ENCODE assay signal across 12 mouse cellular contexts in the genomic region with DNA sequence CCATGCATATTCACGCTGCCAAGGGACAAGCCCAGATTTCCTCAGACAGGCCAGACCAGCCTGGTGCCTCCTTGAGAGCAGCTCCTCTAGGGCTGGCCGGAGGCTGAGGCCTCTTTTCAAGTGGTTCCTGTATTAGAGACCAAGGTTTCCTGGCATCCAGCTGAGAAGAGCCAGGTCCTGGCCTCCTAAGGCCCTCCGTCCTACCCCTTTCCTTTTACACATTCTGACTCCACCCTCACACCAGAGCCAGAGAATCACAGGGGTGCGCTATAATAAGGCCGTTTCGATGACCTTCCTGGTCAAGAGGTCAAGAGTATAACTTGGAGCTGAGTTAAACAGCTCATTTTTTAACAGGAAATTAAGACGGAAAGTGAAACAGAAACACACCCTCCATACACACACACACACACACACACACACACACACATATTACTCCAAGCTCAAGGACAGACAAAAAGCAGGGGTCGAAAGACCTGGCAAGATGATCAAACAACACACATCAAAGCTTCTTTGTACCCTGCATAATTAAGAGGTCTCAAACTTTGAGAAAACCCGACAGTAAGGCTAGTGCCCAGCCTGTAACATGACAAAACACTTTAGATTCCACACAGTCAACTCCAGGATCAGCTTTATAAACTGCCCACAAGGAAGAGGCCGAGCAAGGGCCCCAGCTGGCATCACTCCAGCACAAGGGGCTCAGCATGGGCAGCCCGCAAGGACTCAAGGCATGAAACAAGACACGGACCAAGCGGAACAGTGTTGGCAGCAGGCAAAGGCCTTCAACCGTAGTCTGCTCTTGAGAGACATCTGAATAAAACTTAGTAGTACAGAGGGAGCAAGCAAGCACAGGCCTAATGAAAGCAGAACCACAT. TPM values are rescaled to one million over a fixed set of nuclear protein-coding genes. Genes with fewer than 3 reads are reported as not detected.
DNase-seq lines count a peak whose midpoint lies in the region; ATAC-seq and TF ChIP-seq lines count a peak whose summit lies in the region.
"Not testable (repeated sequence)": the region's sequence is repeated elsewhere in the genome, so short reads cannot be mapped to it uniquely, and the experiment has no call there.
"Had no signal": no experiment of that assay in that cellular context is flagged by ENCODE, and none has a peak within 500 bp of the region (broad histone marks: within the 10 kb centered on the region; RNA-seq: fewer than 3 reads in every experiment).

No protein-coding gene starts in this region.

- H3K27ac ChIP-seq in heart, embryonic 16.5 days (ENCODE audit: low read length) = peak overlapping the region; percentile 74
- peak overlapping the region; percentile 66 for H3K27ac ChIP-seq in kidney, adult 2 months (ENCODE audit: insufficient read depth, low read depth, low read length)
- H3K27ac ChIP-seq in limb, embryonic 10.5 days = not testable (repeated sequence)

- not testable (repeated sequence) for H3K27me3 ChIP-seq in heart, embryonic 16.5 days (ENCODE audit: control insufficient read depth, insufficient read depth, low read length); kidney, adult 2 months (replicated peaks; ENCODE audit: control insufficient read depth, insufficient read depth, low read length); limb, embryonic 10.5 days (ENCODE audit: low read depth, poor library complexity, severe bottlenecking)

- H3K9me3 ChIP-seq in heart, embryonic 16.5 days (replicated peaks; ENCODE audit: control insufficient read depth, low read length); limb, embryonic 10.5 days (replicated peaks): not testable (repeated sequence)

- not testable (repeated sequence) for H3K36me3 ChIP-seq in heart, embryonic 16.5 days (ENCODE audit: control insufficient read depth, insufficient read depth); kidney, adult 2 months (ENCODE audit: control insufficient read depth, insufficient read depth, low read length); limb, embryonic 10.5 days

- TF ChIP-seq CTCF in kidney, adult 2 months (conservative IDR thresholded peaks at IDR 0.05; ENCODE audit: insufficient read depth, insufficient read length, low read depth, low read length) = not testable (repeated sequence)

- H3K4me1 ChIP-seq in heart, embryonic 16.5 days (ENCODE audit: control insufficient read depth, insufficient read depth, low read length); kidney, adult 2 months (ENCODE audit: control insufficient read depth, insufficient read depth, low read length); limb, embryonic 10.5 days: not testable (repeated sequence)

- H3K9ac ChIP-seq in heart, embryonic 16.5 days (ENCODE audit: low read length) = not testable (repeated sequence)

- DNase-seq in 416B (ENCODE audit: low read depth) = peak; percentile 52
- DNase-seq in adrenal gland, postnatal 10 days = peak; percentile 34
- DNase-seq in gastrocnemius, adult 18-20 months (ENCODE audit: low spot score) = peak; percentile 19
- DNase-seq in kidney, adult 2 months = peak; percentile 89
- peak; percentile 22 for DNase-seq in limb, embryonic 10.5 days (ENCODE audit: low spot score)
- DNase-seq in lung, postnatal 25 days (ENCODE audit: low spot score) = peak; percentile 67
- DNase-seq in right cerebral cortex, postnatal 10 days (ENCODE audit: low spot score in 2 of 2) = peak; percentile 35 to 40

- not testable (repeated sequence) for H3K4me3 ChIP-seq in heart, embryonic 16.5 days (ENCODE audit: low read length); kidney, adult 2 months (ENCODE audit: insufficient read depth, low read depth, low read length); limb, embryonic 10.5 days

- WGBS in heart, embryonic 16.5 days = 22% methylated on average over 12 of the region's 14 CpGs
- 11% methylated on average over 13 of the region's 14 CpGs for WGBS in kidney, adult 2 months
- 41% methylated on average over 12 of the region's 14 CpGs for WGBS in limb, embryonic 10.5 days

- TF ChIP-seq POLR2A in kidney, adult 2 months (IDR thresholded peaks at IDR 0.05; ENCODE audit: low read depth, low read length) = not testable (repeated sequence)

- ATAC-seq in heart, embryonic 16.5 days (replicated peaks; ENCODE audit: extremely low read depth, insufficient read depth, low FRiP score) = not testable (repeated sequence)

- peak overlapping the region; percentile 47 for H3K4me2 ChIP-seq in heart, embryonic 16.5 days (ENCODE audit: low read depth, low read length)

RNA-seq across cellular contexts. Expression of a gene that starts 3.5 kb away (rescaled TPM):
- total RNA-seq in adrenal gland, postnatal 10 days (2021) = under 1 TPM in 1 of 2 experiments, not detected in 1; 0.39 TPM
- under 1 TPM; 0.11 to 0.50 TPM for total RNA-seq in gastrocnemius, adult 18-20 months (2021)
- polyA plus RNA-seq in heart, embryonic 16.5 days (2015; fragmentation: Nextera tagmentation; extraction: Ambion mirVana) = not detected in 2 replicates
- polyA plus RNA-seq in kidney, adult 2 months (2012; rRNA removed) = 0.30 and 1.0 TPM in 2 replicates
- not detected in 2 replicates for polyA plus RNA-seq in limb, embryonic 10.5 days (2016; fragmentation: Nextera tagmentation; extraction: Ambion mirVana)
- total RNA-seq: heart, postnatal 36 days had no signal
- polyA plus RNA-seq: forebrain, embryonic 11.5 days; liver, embryonic 13.5 days; midbrain, embryonic 12.5 days had no signal

RNA-seq across cellular contexts. Expression of a gene that starts 3.9 kb away (rescaled TPM):
- 10 to 100 TPM; 41.7 to 42.4 TPM for total RNA-seq in adrenal gland, postnatal 10 days (2021)
- 10 to 100 TPM; 13.7 to 20.3 TPM for total RNA-seq in gastrocnemius, adult 18-20 months (2021)
- polyA plus RNA-seq in heart, embryonic 16.5 days (2015; fragmentation: Nextera tagmentation; extraction: Ambion mirVana) = 31.0 and 33.9 TPM in 2 replicates
- 90.6 and 121 TPM in 2 replicates for polyA plus RNA-seq in kidney, adult 2 months (2012; rRNA removed)
- polyA plus RNA-seq in limb, embryonic 10.5 days (2016; fragmentation: Nextera tagmentation; extraction: Ambion mirVana) = 24.0 and 27.0 TPM in 2 replicates

RNA-seq across cellular contexts. Expression of a gene that starts 21.3 kb away (rescaled TPM):
- 10 to 100 TPM; 14.2 to 22.8 TPM for total RNA-seq in adrenal gland, postnatal 10 days (2021)
- total RNA-seq in gastrocnemius, adult 18-20 months (2021) = 10 to 100 TPM; 14.9 to 17.9 TPM
- 27.4 and 31.0 TPM in 2 replicates for polyA plus RNA-seq in heart, embryonic 16.5 days (2015; fragmentation: Nextera tagmentation; extraction: Ambion mirVana)
- polyA plus RNA-seq in kidney, adult 2 months (2012; rRNA removed) = 3.0 and 4.4 TPM in 2 replicates
- polyA plus RNA-seq in limb, embryonic 10.5 days (2016; fragmentation: Nextera tagmentation; extraction: Ambion mirVana) = 54.1 and 55.2 TPM in 2 replicates

Comparison
In these comparisons a context has a peak if more than half of its experiments do, and no peak if none do; other contexts are left out.
1. DNase-seq: peak in every context shown above with its lines; median percentile 89 in kidney, adult 2 months; 67 in lung, postnatal 25 days; 52 in 416B; 38 in right cerebral cortex, postnatal 10 days; 34 in adrenal gland, postnatal 10 days; 22 in limb, embryonic 10.5 days; 19 in gastrocnemius, adult 18-20 months.